Mouse (Mus musculus): ENCODE measurements at regions not wholly inside any gene's neighbourhood (a gene's known extent, or its start where the extent isn't known, plus 50 kb on each side); places are given as distances from the start of the nearest gene placed in this dataset.

DNA sequence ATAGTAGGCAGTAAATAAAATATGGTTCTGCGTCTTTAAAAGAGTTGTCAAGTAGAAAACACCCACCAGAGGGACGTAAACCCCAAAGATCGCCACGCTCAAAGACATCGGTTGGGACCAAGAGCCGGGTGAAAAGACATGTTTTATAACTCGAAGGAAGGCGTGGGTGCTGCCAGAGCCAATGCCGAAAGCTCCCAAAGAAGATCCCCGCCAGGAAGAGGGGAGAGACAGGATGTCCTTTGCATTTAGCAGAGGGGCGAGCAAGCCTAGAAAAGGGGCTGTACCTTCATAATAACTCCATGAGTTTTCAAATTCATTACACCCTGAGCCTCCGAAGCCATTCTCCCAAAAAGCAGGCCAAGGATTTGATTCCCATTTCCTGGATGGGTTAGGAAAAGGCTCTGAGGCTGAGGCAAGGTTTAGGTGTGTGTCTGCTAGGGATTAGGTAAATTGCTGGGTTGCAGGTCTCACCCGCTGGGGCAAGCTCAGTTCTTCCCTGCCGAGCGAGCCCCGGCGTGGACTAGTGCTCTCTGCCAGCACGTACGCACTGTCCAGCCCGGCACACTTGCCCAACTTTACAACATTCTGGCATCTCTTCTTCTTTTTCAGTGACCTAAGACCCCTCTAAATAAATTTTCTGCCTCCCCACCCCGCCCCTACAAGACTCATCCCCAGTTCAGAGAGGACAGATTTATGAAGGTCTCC is 104.9 kb upstream of the Zic3 start:
- TF ChIP-seq CTCF (IDR thresholded peaks at IDR 0.05; ENCODE audit: low read depth), result no peak
- TF ChIP-seq EP300 (IDR thresholded peaks at IDR 0.05; ENCODE audit: low read depth), result no peak
